Mouse (Mus musculus) cerebellum, adult 2 months (tissue): ENCODE measurements around the gene Cramp1l. TPM values are rescaled to one million over a fixed set of nuclear protein-coding genes. Genes with fewer than 3 reads are reported as not detected.

Experiments used
- DNase-seq, 2 experiments: peaks; one replicate each; pipeline ENCODE4 v3.0.0; 2021
- H3K27ac ChIP-seq: fragments of 200-500 bp; 2 replicates; pipeline ENCODE4 v1.5.1; 2012; ENCODE audit warnings: low read length, control low read depth, inconsistent platforms; ENCODE audit not compliant: insufficient read depth
- H3K27me3 ChIP-seq: fragments of 200-500 bp; 2 replicates; pipeline ENCODE4 v1.6.1; 2012; ENCODE audit warnings: inconsistent platforms, mild to moderate bottlenecking, low read length, moderate library complexity; ENCODE audit not compliant: control insufficient read depth, insufficient read depth
- H3K4me1 ChIP-seq: fragments of 200-500 bp; 2 replicates; pipeline ENCODE4 v1.6.1; 2011; ENCODE audit warnings: low read length; ENCODE audit not compliant: control insufficient read depth, insufficient read depth
- H3K4me3 ChIP-seq: fragments of 200-500 bp; replicated peaks from 2 replicates; pipeline ENCODE3; 2011; ENCODE audit warnings: mild to moderate bottlenecking, low read depth, low read length, control low read depth; ENCODE audit not compliant: insufficient read depth
- CTCF ChIP-seq: fragments of 200-500 bp; IDR thresholded peaks from 2 replicates; pipeline ENCODE4 v1.5.1; 2011; ENCODE audit warnings: low read depth, mild to moderate bottlenecking, control low read depth, low read length, moderate library complexity, borderline replicate concordance; ENCODE audit not compliant: insufficient read depth
- POLR2A ChIP-seq: fragments of 200-500 bp; IDR thresholded peaks from 2 replicates; pipeline ENCODE4 v1.6.1; 2011; ENCODE audit warnings: low read length, control low read depth, borderline replicate concordance; ENCODE audit not compliant: insufficient read depth
- WGBS: fragments of 180-500 bp; shearing (Covaris S2); methylation state at CpG from one replicate; pipeline ENCODE4 v1.1.7; 2018; 5-methylcytosine and 5-hydroxymethylcytosine counted together
- polyA plus RNA-seq: library from polyadenylated mRNA; depleted of rRNA; stranded (reverse); fragments of >200 nt; gene quantifications from 2 replicates; pipeline ENCODE4 v1.2.3, GENCODE M21; 2012; rRNA removed

Cramp1l gene
- 19.8 and 21.3 TPM in 2 replicates for polyA plus RNA-seq

DNA sequence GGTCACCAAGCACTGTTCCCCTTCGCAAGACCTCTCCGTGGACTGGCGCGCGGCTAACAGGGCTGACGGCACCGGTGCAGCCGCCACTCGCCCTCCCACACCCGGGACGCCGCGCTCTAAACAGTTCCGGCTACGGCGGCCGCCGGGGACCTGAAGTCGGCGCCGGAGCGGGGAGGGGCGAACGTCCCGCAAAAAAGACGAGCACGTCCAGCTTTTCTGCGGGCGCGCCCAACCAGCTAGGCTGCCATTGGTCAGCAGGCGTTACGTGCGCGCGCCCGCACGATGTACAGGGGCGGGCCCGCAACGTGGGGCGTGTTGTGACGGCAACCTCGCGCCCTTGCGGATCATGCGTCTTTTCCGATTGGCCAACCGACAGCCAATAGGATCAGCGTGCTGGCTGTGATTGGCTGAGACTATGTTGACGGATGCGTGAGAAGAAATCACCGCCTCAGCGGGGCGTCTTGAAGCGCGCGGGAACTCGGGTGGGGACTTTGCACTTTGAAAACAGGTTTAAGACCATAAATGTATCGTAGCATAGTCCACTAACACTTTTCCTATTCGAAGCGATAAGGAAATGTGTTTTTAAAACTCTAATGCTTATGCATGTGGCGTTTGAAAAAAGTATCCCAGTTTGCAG lies at the start of gene Cramp1l, which contains the start of gene Ift140:
Cramp1l (minus strand) TSS at position 134 of the 637 bp plus-strand sequence.
Ift140 (plus strand) TSS at position 431 of the 637 bp plus-strand sequence.
- peak; percentile 98 to 100 for DNase-seq
- Histone ChIP-seq H3K4me3 (peak within 1 kb of the TSS; percentile 72), H3K27ac (peak within 1 kb of the TSS; percentile 13), H3K27me3 (no peaks in the 10 kb centered on the region), H3K4me1 (no peaks in the 10 kb centered on the region)
- TF ChIP-seq POLR2A: peak; percentile 56; the same call in 1 of the 2 replicates
- TF ChIP-seq CTCF: no peak
- under 1% methylated on average over 62 of the region's 62 CpGs for WGBS

DNA sequence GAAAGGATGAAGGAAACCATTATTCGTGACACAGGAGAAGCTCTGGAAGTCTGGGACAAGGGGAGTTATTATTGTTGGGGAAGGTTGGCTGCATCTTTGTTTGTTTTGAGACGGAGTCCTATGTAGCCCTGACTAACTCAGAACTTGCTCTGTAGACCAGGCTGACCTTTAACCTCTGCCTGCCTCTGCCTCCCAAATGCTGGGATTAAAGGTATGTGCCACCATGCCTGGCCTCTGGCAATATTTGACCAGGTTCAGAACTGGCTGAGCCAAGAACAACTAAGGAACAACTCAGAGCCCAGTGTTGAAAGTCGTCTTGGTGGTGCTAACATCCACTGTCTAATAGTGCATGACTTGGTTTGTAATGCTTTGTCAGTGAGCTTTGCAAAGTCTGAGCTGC lies 49.6 kb upstream of the Cramp1l start:
- WGBS: 80% methylated on average over 3 of the region's 3 CpGs
- no peak for DNase-seq
- Histone ChIP-seq H3K27me3 (no peaks in the 10 kb centered on the region), H3K27ac (no peak overlapping the region), H3K4me1 (no peaks in the 10 kb centered on the region), H3K4me3 (no peak overlapping the region)
- TF ChIP-seq POLR2A: no peak
- TF ChIP-seq CTCF: no peak

DNA sequence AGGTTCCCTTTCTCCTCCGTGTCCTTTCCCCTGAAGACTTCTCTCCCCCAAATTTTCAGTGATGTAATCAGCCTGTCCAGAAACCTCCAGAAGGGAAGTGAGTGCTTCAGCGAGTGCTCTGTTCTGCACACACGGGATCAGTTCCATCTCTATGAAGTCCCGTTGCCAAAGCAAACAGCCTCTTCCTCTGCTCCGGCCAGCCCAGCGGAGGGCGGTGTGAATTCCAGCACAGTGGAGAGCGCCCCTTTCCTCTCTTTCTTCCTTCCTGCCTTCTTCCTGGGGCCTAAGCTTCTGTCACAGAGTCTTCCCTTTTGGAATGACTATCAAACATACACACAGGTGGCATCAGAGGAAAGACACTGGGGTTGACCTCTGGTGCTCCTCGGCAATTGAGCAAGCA lies 48.8 kb upstream of the Cramp1l start:
- Histone ChIP-seq H3K4me3 (no peak overlapping the region), H3K27me3 (no peaks in the 10 kb centered on the region), H3K4me1 (no peaks in the 10 kb centered on the region), H3K27ac (no peak overlapping the region)
- 73% methylated on average over 9 of the region's 9 CpGs for WGBS
- TF ChIP-seq CTCF (no peak), POLR2A (no peak)
- DNase-seq: no peak

DNA sequence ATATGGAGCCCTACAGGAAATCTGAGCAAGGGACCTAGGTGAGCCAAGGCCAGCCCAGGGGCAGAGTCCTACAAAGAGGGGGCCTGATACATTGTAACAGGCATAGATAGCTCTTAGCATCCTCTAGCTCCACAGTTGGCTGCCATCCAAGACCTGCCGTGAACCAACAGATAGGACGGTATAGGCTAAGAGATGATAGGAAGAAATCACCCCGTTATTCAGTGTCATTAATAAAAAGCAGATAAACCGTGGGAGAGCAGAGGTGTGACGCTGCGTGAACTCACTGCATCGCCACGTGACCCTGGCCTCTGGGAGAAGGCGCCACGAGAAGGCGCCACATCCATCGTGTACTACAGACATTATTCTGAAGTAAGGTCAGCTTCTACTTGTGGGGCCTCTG lies 48.3 kb upstream of the Cramp1l start:
- 73% methylated on average over 12 of the region's 12 CpGs for WGBS
- Histone ChIP-seq H3K27ac (no peak overlapping the region), H3K27me3 (no peaks in the 10 kb centered on the region), H3K4me3 (no peak overlapping the region), H3K4me1 (no peaks in the 10 kb centered on the region)
- TF ChIP-seq POLR2A (no peak), CTCF (no peak)
- DNase-seq: no peak

DNA sequence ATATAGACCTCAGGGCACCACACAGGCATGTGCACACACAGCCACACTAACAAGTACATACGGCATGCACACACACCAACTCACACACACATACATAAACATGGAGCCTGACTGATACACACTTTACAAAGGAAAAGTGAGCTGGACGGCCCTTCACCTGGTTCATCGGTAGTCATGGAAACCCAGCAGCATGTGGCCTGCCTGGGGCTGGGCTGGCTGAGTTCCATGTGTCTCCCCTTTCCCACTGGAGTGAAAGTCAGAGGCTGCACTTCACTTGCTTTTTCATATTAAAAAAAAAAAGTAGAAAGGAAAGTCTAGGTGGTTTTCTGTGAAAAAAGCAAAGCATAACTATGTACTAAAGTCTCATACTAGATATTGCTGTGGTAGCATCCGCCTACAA lies 47.7 kb upstream of the Cramp1l start:
- 71% methylated on average over 4 of the region's 4 CpGs for WGBS
- H3K4me3 ChIP-seq: no peak overlapping the region
- TF ChIP-seq POLR2A (no peak), CTCF (no peak)
- no peaks in the 10 kb centered on the region for H3K27me3 ChIP-seq
- H3K27ac ChIP-seq: no peak overlapping the region
- no peak for DNase-seq
- no peaks in the 10 kb centered on the region for H3K4me1 ChIP-seq

DNA sequence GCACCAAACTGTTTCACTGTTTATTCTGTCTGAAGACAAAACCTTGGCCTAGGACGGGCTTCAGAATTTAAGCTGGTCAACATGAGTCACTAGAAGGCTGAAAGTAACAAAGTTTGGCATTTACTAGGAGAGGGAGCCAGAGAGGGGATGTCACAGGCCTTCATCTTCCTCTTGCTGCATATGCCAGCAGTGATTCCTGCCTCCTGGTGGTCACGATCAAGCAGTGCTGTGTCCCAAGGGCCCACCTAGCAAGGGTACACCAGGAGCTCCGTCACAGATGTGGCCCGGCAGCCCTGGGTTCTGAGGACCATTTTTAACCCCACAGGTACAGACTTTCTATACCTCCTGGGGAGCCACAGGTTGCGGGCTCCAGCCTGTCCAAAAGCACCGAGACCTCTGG lies 41.5 kb upstream of the Cramp1l start:
- WGBS: 86% methylated on average over 6 of the region's 6 CpGs

DNA sequence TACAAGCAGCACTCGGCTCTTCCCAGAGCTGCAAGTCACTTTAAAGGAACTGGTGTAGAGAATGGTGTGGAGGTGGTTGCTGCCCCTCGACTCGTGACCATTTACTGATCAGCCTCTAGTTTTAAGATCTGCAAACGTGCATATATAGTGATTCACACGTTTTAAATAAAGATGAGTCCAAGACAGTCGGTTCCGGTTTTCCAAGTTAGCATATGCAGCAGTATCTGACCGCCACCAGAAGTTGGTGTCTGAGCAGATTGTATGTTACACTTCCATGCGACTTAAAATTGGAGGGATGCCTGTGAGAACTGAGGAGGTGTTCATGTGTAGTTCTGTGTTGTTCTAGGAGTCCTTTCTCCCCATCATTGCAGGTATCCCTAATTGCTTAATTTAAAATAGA lies 37.7 kb upstream of the Cramp1l start:
- 79% methylated on average over 9 of the region's 9 CpGs for WGBS
- H3K27me3 ChIP-seq: no peaks in the 10 kb centered on the region
- H3K4me3 ChIP-seq: no peak overlapping the region
- H3K27ac ChIP-seq: no peak overlapping the region
- DNase-seq: no peak
- no peaks in the 10 kb centered on the region for H3K4me1 ChIP-seq
- TF ChIP-seq CTCF (no peak), POLR2A (no peak)

More for the DNA sequence above, 41.5 kb upstream of the Cramp1l start:
- H3K27ac ChIP-seq: no peak overlapping the region
- H3K4me1 ChIP-seq: no peaks in the 10 kb centered on the region
- H3K4me3 ChIP-seq: no peak overlapping the region
- TF ChIP-seq POLR2A: no peak
- TF ChIP-seq CTCF: no peak
- DNase-seq: no peak
- H3K27me3 ChIP-seq: no peaks in the 10 kb centered on the region

DNA sequence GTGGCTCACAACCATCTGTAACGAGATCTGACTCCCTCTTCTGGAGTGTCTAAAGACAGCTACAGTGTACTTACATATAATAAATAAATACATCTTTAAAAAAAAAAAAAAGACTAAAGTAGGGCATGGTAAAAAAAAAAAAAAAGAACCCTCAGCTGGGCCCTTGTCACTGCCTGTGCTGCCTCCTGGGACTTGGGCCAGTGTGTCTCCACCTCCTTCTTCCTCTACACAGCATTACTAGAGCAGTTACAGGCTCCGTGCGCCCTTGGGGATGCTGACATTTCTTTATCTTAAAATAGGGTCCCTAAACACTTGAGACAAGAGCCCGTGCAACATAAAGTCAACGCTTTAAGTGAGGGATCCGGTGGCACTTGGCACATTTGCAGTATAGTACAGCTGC lies 31.6 kb upstream of the Cramp1l start:
- no peak for TF ChIP-seq POLR2A
- no peak for TF ChIP-seq CTCF
- H3K4me3 ChIP-seq: no peak overlapping the region
- no peaks in the 10 kb centered on the region for H3K27me3 ChIP-seq
- no peak overlapping the region for H3K27ac ChIP-seq
- DNase-seq: no peak
- no peaks in the 10 kb centered on the region for H3K4me1 ChIP-seq
- 88% methylated on average over 6 of the region's 6 CpGs for WGBS
